Mouse (Mus musculus): Measurements from ENCODE around the gene Gm5941. TPM values are rescaled to one million over a fixed set of nuclear protein-coding genes. Genes with fewer than 3 reads are reported as not detected.
"Not testable (repeated sequence)": the region's sequence is repeated elsewhere in the genome, so short reads cannot be mapped to it uniquely, and the experiment has no call there.

The Gm5941 gene
- not detected in 2 replicates for total RNA-seq (2021)
- long read RNA-seq, experiment 1, result 0 reads
- long read RNA-seq, experiment 2, result 0 reads

DNA sequence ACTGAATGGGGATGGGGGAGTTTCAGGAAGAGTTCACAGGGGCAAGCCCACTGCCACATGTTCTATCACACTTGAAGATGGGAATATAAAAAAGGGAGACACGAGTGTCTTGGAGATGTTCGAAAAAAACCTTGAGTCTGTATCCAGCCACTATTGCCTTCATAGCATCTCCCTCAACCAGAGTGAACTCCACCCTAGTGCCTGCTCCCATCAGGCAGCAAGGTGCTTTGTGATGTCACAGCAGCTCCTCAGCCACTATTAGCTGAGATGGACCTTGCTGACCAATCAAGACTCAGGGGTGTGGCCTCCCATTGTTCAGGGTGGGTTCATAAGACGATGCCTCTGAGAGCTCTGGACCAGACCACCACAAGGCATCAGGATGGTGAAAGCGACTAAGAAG is at the start of gene Gm5941:
Gene Gm5941, plus strand, starts transcription at position 301 of the 400 bp plus-strand sequence.
- not testable (repeated sequence) for DNase-seq

GRCm38 (mm10) chrX:92460496-92460895 is 29.3 kb upstream of the Gm5941 start:
- DNase-seq, result no peak

DNA sequence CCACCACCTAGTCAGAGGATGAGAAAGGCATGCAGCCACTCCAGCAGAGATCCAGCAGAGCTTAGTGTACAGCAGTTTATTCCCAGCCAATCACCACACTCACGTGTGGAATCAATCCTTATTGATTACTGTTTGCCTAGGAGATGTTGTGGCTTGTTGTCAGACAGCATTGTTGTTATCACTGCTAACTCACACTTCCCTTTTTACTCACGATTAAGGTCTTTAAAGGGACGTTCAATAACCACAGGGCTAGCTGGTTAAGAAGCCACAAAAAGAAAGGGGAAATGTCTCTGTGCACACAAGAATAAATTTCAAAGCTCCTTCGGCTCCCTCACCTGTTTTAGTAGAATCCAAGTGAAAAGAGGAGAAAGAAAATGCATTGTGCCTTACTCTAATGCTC is 25.0 kb upstream of the Gm5941 start:
- DNase-seq, result no peak

DNA sequence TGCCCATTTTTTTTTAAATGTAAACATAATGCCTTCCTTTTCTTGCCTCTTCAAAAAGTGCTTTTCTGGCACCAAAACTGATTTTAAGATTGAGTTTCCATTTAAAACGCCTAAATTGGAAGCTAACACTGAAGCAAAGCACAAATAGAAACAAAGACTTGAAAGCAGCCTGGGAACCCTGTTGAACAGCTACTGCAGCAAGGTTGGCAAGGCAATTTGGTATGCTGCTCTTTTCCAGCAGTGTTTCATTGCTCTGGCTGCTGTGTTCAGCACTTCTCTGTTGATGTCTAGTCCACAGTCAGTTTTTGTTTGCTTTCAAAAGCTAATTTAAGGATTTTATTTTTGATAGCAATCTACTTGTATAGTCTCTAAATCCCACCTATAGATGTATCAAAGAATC is 8.5 kb downstream of the Gm5941 start:
- DNase-seq, result no peak

DNA sequence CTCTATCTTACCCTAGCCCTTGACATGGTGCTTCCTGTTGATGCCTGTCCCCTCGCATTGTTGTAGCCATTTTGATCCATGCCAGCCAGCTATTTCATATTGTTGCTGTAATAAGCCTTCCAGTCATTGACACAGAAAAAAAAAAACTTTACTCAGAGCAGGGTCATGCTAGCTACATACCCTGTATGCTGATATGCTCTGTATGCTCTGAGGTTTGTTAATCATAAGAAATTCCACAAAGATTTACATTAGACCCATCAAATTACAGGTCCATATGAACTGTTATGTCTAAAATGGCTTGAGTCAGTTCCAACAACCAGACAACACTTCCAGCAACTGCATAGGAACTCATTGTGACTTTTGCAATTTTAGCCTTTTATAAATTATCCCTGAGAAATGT is 38.1 kb downstream of the Gm5941 start:
- no peak for DNase-seq

Other genes with a start within 250 kb of the Gm5941 start
- 0.23 and 0.56 TPM in 2 replicates for gene Mageb18, start 109.6 kb downstream of the Gm5941 start, total RNA-seq (2021)